In the genomic region with DNA sequence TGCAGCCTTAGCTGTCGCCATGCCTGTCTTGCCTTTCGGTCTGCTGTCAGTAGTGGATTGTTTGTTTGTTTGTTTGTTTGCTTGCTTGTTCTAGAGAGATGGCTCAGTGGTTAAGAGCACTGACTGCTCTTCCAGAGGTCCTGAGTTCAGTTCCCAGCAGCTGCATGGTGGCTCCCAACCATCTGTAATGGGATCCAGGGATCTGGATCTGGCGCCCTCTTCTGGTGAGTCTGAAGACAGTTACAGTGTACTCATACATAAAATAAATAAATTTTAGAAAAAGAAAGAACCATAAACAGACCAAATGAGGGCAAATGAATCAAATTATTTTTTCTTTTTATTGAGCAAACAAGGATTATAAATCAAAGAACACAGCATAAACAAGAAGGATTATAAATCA, we compare ENCODE assay signal across 15 mouse cellular contexts. TPM values are rescaled to one million over a fixed set of nuclear protein-coding genes. Genes with fewer than 3 reads are reported as not detected.
DNase-seq lines count a peak whose midpoint lies in the region; ATAC-seq and TF ChIP-seq lines count a peak whose summit lies in the region.
"Had no signal": no experiment of that assay in that cellular context is flagged by ENCODE, and none has a peak within 500 bp of the region (broad histone marks: within the 10 kb centered on the region; RNA-seq: fewer than 3 reads in every experiment).

No protein-coding gene starts in this region.

- WGBS in forebrain, postnatal 0 days, result 78% methylated on average over 3 of the region's 3 CpGs
- WGBS in forebrain, embryonic 14.5 days, result 78% methylated on average over 3 of the region's 3 CpGs
- 75% methylated on average over 3 of the region's 3 CpGs for WGBS in lung, embryonic 14.5 days
- WGBS in hindbrain, embryonic 12.5 days, result 72% methylated on average over 3 of the region's 3 CpGs

- no peak for ATAC-seq in forebrain, postnatal 0 days
- ATAC-seq in forebrain, embryonic 14.5 days, result no peak
- ATAC-seq in lung, embryonic 14.5 days (ENCODE audit: insufficient read depth), result no peak
- no peak for ATAC-seq in hindbrain, embryonic 12.5 days (ENCODE audit: low FRiP score)
- ATAC-seq: forebrain, embryonic 13.5 days; midbrain, embryonic 16.5 days had no signal

- no peaks in the 10 kb centered on the region for H3K4me1 ChIP-seq in forebrain, postnatal 0 days (ENCODE audit: insufficient read depth)
- no peaks in the 10 kb centered on the region for H3K4me1 ChIP-seq in forebrain, embryonic 14.5 days (ENCODE audit: control insufficient read depth, insufficient read depth, low read length)
- H3K4me1 ChIP-seq in lung, embryonic 14.5 days (ENCODE audit: insufficient read depth), result no peaks in the 10 kb centered on the region
- no peaks in the 10 kb centered on the region for H3K4me1 ChIP-seq in hindbrain, embryonic 12.5 days
- H3K4me1 ChIP-seq: forebrain, embryonic 13.5 days; neural tube, embryonic 15.5 days had no signal

- H3K27me3 ChIP-seq in forebrain, postnatal 0 days (ENCODE audit: insufficient read depth, low read length), result no peaks in the 10 kb centered on the region
- no peaks in the 10 kb centered on the region for H3K27me3 ChIP-seq in forebrain, embryonic 14.5 days (replicated peaks; ENCODE audit: control insufficient read depth, insufficient read depth, low read length)
- H3K27me3 ChIP-seq in lung, embryonic 14.5 days (ENCODE audit: insufficient read depth, low read length), result no peaks in the 10 kb centered on the region
- H3K27me3 ChIP-seq in hindbrain, embryonic 12.5 days, result no peaks in the 10 kb centered on the region
- H3K27me3 ChIP-seq: embryonic facial prominence, embryonic 13.5 days; forebrain, embryonic 13.5 days; neural tube, embryonic 15.5 days had no signal

- DNase-seq in forebrain, postnatal 0 days, result no peak
- DNase-seq in forebrain, embryonic 14.5 days (ENCODE audit: low spot score), result no peak
- DNase-seq in lung, embryonic 14.5 days, result no peak
- no peak for DNase-seq in lung, adult 18-20 months
- peak; percentile 20 for DNase-seq in c-Kit-positive CD71-positive TER-119-positive erythroid progenitor cells, embryonic 14.5 days (ENCODE audit: low spot score)
- DNase-seq in thymus, postnatal 36 days, result peak; percentile 19 to 28
- DNase-seq in kidney, adult 9 months, result no peak
- DNase-seq: gastrocnemius, postnatal 25 days; kidney, postnatal 4 days; right cerebral cortex, adult 18-20 months had no signal

- peak; percentile 12; the same call in 1 of the 2 replicates for TF ChIP-seq CTCF in forebrain, postnatal 0 days (IDR thresholded peaks at IDR 0.05; ENCODE audit: low read depth)
- TF ChIP-seq CTCF in lung, embryonic 14.5 days (IDR thresholded peaks at IDR 0.05; ENCODE audit: low read depth), result 0 out of 2 replicates have a peak, but pooled peaks have one; percentile 22

- H3K36me3 ChIP-seq in forebrain, postnatal 0 days (ENCODE audit: insufficient read depth), result no peaks in the 10 kb centered on the region
- no peaks in the 10 kb centered on the region for H3K36me3 ChIP-seq in forebrain, embryonic 14.5 days (ENCODE audit: control insufficient read depth, insufficient read depth, low read length)
- H3K36me3 ChIP-seq in lung, embryonic 14.5 days (ENCODE audit: insufficient read depth), result no peaks in the 10 kb centered on the region
- no peaks in the 10 kb centered on the region for H3K36me3 ChIP-seq in hindbrain, embryonic 12.5 days
- H3K36me3 ChIP-seq: embryonic facial prominence, embryonic 13.5 days; neural tube, embryonic 15.5 days had no signal

- H3K9ac ChIP-seq in forebrain, postnatal 0 days, result no peak overlapping the region
- no peak overlapping the region for H3K9ac ChIP-seq in forebrain, embryonic 14.5 days (ENCODE audit: low read length)
- H3K9ac ChIP-seq in lung, embryonic 14.5 days, result no peak overlapping the region
- no peak overlapping the region for H3K9ac ChIP-seq in hindbrain, embryonic 12.5 days
- H3K9ac ChIP-seq: embryonic facial prominence, embryonic 13.5 days; forebrain, embryonic 13.5 days; neural tube, embryonic 15.5 days had no signal

- no peak overlapping the region for H3K4me3 ChIP-seq in forebrain, postnatal 0 days (ENCODE audit: low read depth, low read length)
- no peak overlapping the region for H3K4me3 ChIP-seq in forebrain, embryonic 14.5 days (ENCODE audit: low read depth, low read length)
- H3K4me3 ChIP-seq in lung, embryonic 14.5 days (ENCODE audit: low read depth, low read length), result no peak overlapping the region
- no peak overlapping the region for H3K4me3 ChIP-seq in hindbrain, embryonic 12.5 days
- H3K4me3 ChIP-seq: embryonic facial prominence, embryonic 13.5 days; forebrain, embryonic 13.5 days; neural tube, embryonic 15.5 days had no signal

- H3K4me2 ChIP-seq in forebrain, postnatal 0 days (ENCODE audit: low read depth), result no peak overlapping the region
- H3K4me2 ChIP-seq in forebrain, embryonic 14.5 days (ENCODE audit: low read length), result no peak overlapping the region
- H3K4me2 ChIP-seq in lung, embryonic 14.5 days, result no peak overlapping the region
- no peak overlapping the region for H3K4me2 ChIP-seq in hindbrain, embryonic 12.5 days (replicated peaks)
- H3K4me2 ChIP-seq: embryonic facial prominence, embryonic 13.5 days; forebrain, embryonic 13.5 days; neural tube, embryonic 15.5 days had no signal

- no peak overlapping the region for H3K27ac ChIP-seq in forebrain, postnatal 0 days (ENCODE audit: low read depth, low read length)
- H3K27ac ChIP-seq in forebrain, embryonic 14.5 days (ENCODE audit: low read depth, low read length), result no peak overlapping the region
- no peak overlapping the region for H3K27ac ChIP-seq in lung, embryonic 14.5 days (ENCODE audit: low read depth)
- no peak overlapping the region for H3K27ac ChIP-seq in hindbrain, embryonic 12.5 days
- H3K27ac ChIP-seq: embryonic facial prominence, embryonic 13.5 days; forebrain, embryonic 13.5 days; neural tube, embryonic 15.5 days had no signal

- H3K9me3 ChIP-seq in forebrain, postnatal 0 days (ENCODE audit: low read length), result no peaks in the 10 kb centered on the region
- no peaks in the 10 kb centered on the region for H3K9me3 ChIP-seq in forebrain, embryonic 14.5 days (replicated peaks; ENCODE audit: control insufficient read depth, low read length)
- H3K9me3 ChIP-seq in lung, embryonic 14.5 days (ENCODE audit: low read depth, low read length), result no peaks in the 10 kb centered on the region
- no peaks in the 10 kb centered on the region for H3K9me3 ChIP-seq in hindbrain, embryonic 12.5 days (replicated peaks)
- H3K9me3 ChIP-seq: embryonic facial prominence, embryonic 13.5 days; neural tube, embryonic 15.5 days had no signal

RNA-seq across cellular contexts. Expression of a gene that starts 5.9 kb away (rescaled TPM):
- total RNA-seq in forebrain, postnatal 0 days (2014; rRNA removed), result 5.3 and 8.4 TPM in 2 replicates
- polyA plus RNA-seq in forebrain, postnatal 0 days (2015; fragmentation: Nextera tagmentation; extraction: Ambion mirVana), result 2.4 and 2.9 TPM in 2 replicates
- polyA plus RNA-seq in forebrain, embryonic 14.5 days (2014; fragmentation: Nextera tagmentation; extraction: Ambion mirVana), result 5.3 and 6.1 TPM in 2 replicates
- 14.2 and 14.4 TPM in 2 replicates for polyA plus RNA-seq in lung, embryonic 14.5 days (2014; fragmentation: Nextera tagmentation; extraction: Ambion mirVana)
- 16.3 and 18.9 TPM in 2 replicates for polyA plus RNA-seq in hindbrain, embryonic 12.5 days (2016; fragmentation: Nextera tagmentation; extraction: Ambion mirVana)

RNA-seq across cellular contexts. Expression of a gene that starts 49.4 kb away (rescaled TPM):
- total RNA-seq in forebrain, postnatal 0 days (2014; rRNA removed), result 2.2 and 5.7 TPM in 2 replicates
- polyA plus RNA-seq in forebrain, postnatal 0 days (2015; fragmentation: Nextera tagmentation; extraction: Ambion mirVana), result 1.6 and 2.0 TPM in 2 replicates
- polyA plus RNA-seq in forebrain, embryonic 14.5 days (2014; fragmentation: Nextera tagmentation; extraction: Ambion mirVana), result 0.71 and 1.1 TPM in 2 replicates
- 4.7 and 5.7 TPM in 2 replicates for polyA plus RNA-seq in lung, embryonic 14.5 days (2014; fragmentation: Nextera tagmentation; extraction: Ambion mirVana)
- 1.9 and 2.3 TPM in 2 replicates for polyA plus RNA-seq in hindbrain, embryonic 12.5 days (2016; fragmentation: Nextera tagmentation; extraction: Ambion mirVana)

RNA-seq across cellular contexts. Expression of a gene that starts 51.2 kb away (rescaled TPM):
- 33.7 and 38.7 TPM in 2 replicates for total RNA-seq in forebrain, postnatal 0 days (2014; rRNA removed)
- polyA plus RNA-seq in forebrain, postnatal 0 days (2015; fragmentation: Nextera tagmentation; extraction: Ambion mirVana), result 7.7 and 11.4 TPM in 2 replicates
- polyA plus RNA-seq in forebrain, embryonic 14.5 days (2014; fragmentation: Nextera tagmentation; extraction: Ambion mirVana), result 10.9 and 13.3 TPM in 2 replicates
- 5.9 and 6.2 TPM in 2 replicates for polyA plus RNA-seq in lung, embryonic 14.5 days (2014; fragmentation: Nextera tagmentation; extraction: Ambion mirVana)
- polyA plus RNA-seq in hindbrain, embryonic 12.5 days (2016; fragmentation: Nextera tagmentation; extraction: Ambion mirVana), result 13.9 and 14.3 TPM in 2 replicates

Comparison
In these comparisons a context has a peak if more than half of its experiments do, and no peak if none do; other contexts are left out.
1. DNase-seq: peak in c-Kit-positive CD71-positive TER-119-positive erythroid progenitor cells, embryonic 14.5 days (single experiment) and thymus, postnatal 36 days (2 of 2); none in forebrain, postnatal 0 days (single experiment), forebrain, embryonic 14.5 days (single experiment), lung, embryonic 14.5 days (single experiment), lung, adult 18-20 months (0 of 2) and kidney, adult 9 months (single experiment).